Mouse (Mus musculus): ENCODE measurements around the gene Acp7. TPM values are rescaled to one million over a fixed set of nuclear protein-coding genes. Genes with fewer than 3 reads are reported as not detected.

The Acp7 gene
- total RNA-seq, 2 experiments from 2014 or later = not detected

DNA sequence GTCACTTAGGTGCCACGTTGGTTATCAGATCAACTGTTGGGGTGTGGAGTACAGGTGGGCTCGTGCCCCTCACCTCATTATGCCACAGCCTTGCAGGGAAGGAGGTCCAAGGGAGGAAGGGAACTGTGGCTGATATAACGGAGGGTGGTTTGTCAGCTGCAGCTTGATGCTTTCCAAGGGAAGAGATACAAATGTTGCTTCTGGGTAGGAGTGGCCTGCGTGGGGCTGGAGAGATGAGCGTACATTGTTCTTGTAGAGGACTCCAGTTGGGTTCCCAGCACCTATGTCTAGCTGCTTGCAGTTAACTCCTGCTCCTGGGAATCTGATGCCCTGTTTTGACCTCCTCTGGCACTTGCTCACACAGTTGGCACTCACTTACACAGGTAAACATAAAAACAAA is 28.0 kb downstream of the Acp7 start:
- ATAC-seq (replicated peaks; ENCODE audit: poor library complexity, severe bottlenecking) = no peak

DNA sequence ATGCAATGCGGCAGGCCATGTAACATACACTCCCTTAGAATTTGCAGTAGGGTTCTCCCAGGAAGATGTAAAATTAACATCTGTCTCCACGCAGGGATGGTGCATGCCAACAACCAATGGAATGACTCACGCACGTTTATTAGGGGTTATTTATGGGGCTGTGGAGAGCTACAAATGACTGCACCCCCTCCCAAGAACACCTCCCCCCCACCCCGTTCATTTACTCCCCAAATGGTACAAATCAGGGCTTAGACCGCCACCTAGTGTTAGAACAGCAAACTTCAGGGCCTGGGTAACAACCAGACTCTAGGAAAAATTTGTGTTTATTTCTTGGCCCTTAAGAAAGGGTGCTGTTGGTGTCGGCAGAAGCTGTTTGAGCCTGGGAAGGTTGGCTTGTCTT is 29.5 kb downstream of the Acp7 start:
- peak; percentile 24; the same call in 1 of the 2 replicates for ATAC-seq (replicated peaks; ENCODE audit: poor library complexity, severe bottlenecking)

DNA sequence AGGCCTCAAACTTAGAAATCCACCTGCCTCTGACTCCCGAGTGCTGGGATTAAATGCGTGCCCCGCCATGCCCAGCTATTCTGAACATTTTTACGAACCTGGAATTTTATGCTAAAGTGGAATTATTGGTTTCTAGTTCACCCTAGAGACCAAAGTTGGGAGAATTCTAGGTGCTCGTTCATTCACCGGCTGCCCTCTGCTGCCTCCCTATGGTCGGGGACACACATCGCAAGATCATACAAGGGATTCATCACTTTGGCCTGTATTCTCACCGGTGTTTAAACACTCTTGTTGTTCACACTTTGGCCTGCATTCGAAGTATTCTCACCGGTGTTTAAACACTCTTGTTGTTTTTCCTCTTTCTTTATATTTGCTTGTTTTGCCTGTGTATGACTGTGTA is 30.1 kb downstream of the Acp7 start:
- peak; percentile 52 for ATAC-seq (replicated peaks; ENCODE audit: poor library complexity, severe bottlenecking)

DNA sequence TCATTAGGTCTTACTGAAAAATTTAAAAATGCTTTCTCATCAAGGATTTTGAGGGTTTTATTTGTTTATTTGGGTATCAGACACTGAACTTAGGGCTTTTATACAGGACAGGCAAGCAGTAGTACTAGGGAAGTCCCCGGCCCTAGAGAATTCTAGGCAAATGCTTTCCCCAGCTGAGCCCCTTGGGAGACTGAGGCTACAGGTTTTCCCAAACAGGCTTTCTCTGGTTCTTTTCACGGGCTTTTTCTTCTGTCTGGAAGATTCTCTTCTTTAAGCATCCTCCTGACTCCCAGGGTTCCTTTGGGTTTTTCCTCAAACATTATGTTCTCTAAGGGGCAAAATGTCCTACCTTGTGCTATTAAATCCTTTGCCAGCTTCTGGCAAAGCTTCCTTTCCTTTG is 32.2 kb downstream of the Acp7 start:
- ATAC-seq (replicated peaks; ENCODE audit: poor library complexity, severe bottlenecking) = no peak

DNA sequence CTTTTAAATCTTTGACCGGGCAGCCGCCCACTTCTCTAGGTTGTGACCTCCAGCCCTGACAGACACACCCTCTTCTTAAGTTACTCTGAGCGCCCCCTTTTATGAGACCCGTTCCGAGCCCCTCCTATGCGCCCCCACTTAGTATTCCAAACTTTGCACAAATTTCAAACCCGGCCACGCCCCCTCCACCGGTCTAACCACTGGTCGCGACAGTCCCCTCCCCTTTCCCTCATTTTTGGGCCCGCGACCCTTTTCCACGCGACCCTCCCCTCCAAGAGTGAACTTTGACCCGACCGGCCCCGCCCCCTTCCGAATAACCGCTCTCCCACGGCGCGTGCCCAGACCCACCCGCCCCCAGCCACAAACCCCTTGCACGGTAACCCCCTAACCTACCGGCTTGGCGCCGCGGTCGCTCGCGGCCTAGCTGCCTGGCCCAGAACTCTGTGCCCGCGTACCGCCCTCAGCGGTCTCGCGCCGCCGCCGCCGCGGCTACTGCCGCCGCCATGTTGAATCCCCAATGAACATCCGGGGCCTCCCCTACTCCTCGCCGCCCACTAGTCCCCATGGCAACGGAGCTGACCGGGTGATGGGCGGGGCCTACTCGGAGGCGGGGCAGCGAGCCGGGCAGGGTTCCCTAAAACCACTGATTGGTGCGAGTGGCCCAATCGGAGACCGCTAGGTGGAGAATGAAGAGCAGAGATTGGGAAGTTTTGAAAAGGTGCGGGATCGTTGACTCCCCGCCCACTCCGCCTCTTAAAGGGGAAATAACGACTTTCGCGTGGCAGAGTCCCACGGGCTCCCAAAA is 33.3 kb downstream of the Acp7 start, which contains the start of the genes Samd4b and Pak4:
Samd4b (minus strand) TSS at position 503 of the 805 bp plus-strand sequence.
Pak4 (minus strand) TSS at position 544 of the 805 bp plus-strand sequence.
- ATAC-seq (replicated peaks; ENCODE audit: poor library complexity, severe bottlenecking) = peak; percentile 94

DNA sequence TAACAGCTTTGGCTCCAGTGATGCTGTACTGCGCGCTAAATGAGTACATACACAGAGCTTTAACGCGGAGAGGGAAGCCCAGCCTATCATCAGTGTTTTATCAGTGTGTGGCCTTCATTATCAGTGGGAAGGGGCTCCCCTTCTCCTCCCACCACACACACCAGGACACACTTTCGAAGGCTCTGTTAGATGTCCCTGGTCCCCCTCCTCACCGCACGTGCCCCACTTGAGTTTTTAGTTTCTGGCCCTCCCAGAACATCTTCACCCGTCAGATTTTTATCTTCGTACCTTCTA is 33.9 kb downstream of the Acp7 start:
- ATAC-seq (replicated peaks; ENCODE audit: poor library complexity, severe bottlenecking) = no peak

DNA sequence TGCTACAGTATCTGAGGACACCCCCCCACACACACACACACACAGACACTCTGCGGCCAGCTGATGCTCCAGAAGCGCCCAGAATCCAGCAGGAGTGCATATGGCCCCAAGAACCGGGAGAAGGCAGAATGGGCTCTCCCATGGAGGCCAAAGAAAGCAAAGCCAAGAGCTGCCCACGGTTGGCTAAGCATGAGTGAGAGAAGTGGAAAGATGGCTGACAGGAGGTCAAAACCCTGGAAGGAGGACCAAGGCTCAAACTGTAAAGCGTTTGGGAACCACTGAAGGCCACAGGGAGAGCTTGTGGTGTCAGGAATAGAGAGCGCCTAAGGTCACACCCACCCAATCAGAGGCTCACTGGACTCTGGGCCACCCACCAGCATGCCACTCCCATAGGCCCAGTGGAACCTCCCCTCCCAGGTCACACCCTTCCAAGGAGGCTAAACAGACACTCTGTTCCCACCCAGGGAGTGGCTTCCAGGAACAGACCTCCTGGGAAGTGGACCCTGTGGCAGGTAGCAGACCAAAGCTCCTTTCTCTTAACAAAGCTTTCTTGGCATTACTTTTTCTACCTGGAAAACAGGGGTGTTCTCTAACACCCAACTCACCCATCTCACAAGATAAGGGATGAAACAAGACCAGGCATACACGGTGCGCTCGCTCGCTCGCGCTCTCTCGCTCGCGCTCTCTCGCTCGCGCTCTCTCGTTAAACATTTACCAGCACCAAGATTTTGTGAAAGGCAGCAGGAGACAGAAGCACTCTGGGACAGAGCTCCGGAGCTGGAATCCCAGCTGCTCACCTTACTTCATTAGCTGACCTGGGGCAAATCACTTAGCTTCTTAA is 34.5 kb downstream of the Acp7 start:
- ATAC-seq (replicated peaks; ENCODE audit: poor library complexity, severe bottlenecking) = peak; percentile 16; the same call in 1 of the 2 replicates

DNA sequence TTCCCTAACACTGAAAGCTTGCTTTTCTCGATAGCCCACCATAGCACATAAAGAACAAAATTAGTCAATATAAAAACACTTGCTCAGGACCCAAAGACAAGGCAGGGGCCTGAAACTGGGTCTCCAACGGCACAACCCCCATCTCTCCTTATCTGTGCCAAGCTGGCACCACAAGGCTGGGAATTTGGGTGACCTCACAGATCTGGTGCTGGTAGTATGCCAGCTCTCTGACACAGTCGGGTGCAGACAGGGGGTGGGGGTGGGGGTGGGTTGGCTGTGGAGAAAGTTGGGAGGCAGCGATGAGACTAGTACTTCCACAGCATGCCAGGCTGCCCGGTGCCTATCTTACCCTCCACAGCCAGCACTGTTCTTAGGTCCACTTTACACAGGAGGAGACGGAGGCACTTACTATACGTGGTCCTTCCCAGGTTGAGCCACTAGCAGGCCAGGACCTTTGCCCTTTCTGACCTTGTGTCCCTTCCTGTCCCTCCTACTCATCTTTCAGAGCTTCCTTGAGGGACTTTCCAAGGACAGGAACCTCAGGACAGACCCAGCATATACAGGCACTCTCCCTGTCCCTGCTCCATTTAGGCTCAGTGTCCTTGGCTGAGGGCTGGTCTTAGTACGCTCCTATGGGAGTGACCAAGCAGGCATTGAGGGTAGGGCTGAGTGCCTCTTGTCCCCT is 35.2 kb downstream of the Acp7 start:
- ATAC-seq (replicated peaks; ENCODE audit: poor library complexity, severe bottlenecking) = no peak

DNA sequence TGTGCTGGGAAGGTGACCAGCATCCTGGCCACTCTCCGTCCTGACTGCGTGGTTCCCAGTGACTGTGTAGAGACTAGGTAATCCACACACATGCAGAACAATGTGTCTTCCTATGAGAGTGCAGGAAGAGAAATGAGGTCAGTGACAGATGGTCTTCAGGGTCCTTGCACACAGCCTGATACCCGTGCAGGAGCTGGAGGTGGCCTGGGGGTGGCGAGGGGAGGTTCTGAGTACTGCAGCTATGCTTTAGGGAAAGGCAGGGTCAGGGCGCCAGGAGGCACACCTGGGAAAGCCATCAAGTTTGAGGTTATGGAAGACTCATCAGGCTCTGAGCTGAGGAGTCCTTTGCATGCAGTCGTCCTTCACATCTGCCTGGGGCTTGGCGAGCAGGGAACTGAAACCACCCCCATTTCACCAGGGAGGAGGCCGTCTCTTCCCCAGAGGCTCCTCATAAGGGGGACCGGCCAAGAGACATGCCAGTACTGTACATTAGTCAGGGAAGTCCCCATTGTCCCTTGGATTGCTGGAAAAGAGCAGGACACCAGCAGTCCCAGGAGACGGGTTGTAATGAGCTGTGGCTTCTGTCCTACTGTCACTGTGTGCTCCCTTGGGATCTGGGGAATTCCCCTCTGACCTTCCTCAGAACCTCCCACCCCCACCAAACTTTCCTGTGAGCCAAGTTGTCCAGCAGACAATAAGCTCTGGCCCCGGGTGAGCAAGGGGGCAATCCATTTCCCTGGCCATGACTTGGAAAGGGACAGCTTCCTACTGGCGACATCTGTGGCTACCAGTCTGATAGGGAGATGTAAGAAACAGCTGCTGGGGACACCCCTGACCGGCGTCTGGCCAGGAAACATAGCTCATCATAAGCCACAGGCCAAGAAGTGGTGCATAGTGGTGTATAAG is 37.7 kb downstream of the Acp7 start:
- peak; percentile 50 for ATAC-seq (replicated peaks; ENCODE audit: poor library complexity, severe bottlenecking)

DNA sequence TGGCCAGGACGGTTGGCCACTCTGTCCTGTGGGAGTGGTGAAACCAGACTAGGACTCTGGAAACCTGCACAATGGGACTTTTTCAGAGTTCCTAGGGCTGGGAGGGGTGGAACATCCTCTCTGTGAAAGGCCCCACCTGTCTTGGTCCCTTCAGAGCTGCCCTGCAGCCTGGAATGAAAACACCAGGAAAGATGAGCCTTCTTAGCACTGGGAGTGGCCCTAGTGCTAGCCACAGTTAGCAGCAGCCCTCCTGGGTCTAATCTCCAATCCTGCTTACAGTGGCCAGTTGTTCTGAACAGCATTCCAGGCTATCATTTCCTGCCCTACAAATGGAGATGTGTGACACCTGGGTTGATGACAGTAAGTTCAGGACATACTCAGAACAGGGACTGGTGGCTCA is 39.3 kb downstream of the Acp7 start:
- ATAC-seq (replicated peaks; ENCODE audit: poor library complexity, severe bottlenecking) = no peak

DNA sequence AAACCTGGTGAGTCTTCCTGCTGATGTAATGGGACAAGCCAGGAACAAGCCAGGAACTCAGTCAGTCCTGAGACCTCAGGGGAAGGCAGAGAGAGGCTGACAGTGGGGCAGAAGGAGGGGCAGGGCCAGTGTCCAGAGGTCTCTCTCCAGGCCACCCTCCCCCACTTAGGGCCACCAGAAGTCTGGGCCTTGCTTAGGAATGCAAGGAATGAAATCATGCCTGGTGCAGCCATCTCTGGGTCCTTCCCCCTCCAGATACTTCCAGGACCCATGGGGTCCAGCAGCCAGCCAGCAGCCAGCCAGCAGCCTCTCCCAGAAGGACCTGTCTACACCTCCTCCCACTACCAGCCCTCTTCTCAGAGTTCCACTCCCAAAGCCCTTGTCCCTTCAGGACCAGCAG is 43.5 kb downstream of the Acp7 start:
- no peak for ATAC-seq (replicated peaks; ENCODE audit: poor library complexity, severe bottlenecking)

DNA sequence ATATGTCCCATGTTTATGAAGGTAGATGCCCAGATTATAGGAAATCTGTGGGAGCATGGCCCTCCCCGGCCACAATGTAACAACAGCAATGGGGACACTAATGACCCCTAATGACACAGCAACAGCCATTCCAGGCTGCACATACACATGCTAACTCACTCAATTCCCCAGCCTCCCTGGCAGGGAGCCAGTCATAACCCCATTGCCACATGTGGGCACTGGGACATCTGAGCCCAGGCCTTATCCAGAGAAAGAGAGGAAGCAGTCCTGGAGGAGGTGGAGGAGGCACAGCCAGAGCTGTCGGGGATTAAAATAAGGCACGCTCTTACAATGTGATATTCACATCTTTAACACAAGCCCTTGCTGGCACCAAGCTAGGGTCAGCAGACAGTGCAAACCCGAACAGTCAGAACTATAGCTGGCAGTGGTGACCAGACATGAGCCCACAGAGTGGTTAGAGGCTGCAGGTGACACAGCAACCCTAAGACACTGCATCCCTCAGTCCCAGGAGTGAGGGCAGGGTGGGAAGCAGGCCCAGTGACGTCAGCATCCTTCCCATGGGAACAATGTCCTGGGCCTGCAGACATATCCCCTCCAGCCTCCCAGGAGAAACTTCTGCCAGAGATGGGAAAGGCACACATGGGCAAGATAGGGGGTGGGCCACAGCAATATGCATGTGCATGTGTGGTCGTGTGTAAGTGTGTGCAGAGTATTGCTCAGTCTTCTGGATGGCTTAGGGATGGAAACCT is 44.3 kb downstream of the Acp7 start:
- ATAC-seq (replicated peaks; ENCODE audit: poor library complexity, severe bottlenecking) = peak; percentile 36; the same call in 1 of the 2 replicates

DNA sequence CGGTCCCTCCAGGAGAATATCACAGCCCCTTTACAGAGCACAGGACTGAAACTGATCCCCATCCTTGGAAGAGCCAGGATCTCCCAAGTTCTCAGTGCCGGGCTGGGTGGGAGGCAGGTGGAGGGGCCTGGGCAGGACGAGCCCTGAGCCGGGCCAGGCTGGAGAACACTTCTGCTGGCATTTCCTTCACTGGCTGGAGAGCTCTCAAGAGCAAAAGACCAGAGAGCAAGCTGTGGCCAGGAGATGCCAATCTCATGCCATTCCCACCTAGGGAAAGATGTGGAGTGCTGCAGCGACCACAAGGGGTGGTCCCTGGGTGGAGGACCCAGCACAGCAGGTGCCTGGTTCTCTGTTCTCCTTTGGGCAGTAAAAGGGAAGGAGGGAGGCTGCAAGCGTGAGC is 46.1 kb downstream of the Acp7 start:
- no peak for ATAC-seq (replicated peaks; ENCODE audit: poor library complexity, severe bottlenecking)

DNA sequence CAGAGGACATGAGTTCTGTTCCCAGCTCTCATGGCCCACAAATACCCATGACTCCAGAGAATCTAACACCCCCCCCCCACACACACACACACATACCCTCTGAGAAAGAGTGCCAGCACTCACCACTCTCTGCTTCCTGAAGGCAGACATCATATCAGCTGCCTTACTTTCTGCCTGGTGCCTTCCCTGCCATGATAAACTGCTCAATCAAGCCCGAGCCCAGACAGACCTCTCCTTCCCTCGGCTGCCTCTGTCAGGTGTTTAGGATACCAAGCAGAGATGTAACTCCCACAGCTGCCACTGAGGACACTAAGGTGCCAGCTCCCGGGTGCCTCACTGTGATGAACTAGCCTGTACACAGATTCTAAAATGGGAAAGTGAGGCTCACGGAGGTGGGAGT is 46.7 kb downstream of the Acp7 start:
- no peak for ATAC-seq (replicated peaks; ENCODE audit: poor library complexity, severe bottlenecking)

DNA sequence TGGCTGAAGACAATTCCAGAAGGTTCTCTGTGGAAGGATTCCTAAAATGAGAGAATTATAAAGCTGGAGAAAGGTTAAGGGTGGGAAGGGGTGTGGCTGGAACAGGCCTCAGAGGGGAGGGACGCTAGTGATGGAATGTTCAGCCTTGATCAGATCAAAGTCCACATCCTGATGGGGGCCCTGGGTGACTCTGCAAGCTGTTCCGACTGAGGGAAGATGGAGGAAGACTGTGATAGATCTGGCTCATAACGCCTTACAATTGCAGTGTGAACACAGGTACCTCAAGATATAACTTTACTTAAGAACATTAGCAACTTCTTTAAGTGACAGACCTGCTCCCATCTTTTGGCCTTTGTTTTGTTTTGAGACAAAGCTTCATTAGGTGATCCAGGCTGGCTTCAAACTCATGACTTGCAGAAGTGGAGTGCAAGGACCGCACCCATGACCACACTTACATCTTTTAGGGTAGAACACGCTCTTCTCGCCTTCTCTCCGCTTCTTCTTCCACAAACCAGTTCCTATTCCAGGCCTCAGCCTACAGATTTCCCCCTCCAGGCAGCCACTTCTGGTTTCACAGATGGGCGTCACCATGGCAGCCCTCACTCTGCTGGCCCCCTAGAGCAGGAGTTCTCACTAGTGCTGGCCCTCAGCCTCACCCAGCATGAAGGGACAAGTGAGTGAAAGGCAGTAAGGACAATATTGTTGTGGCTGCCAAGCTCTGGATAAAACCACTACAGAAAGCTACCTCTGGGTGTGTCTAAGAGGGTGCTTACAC is 47.4 kb downstream of the Acp7 start:
- peak; percentile 60 for ATAC-seq (replicated peaks; ENCODE audit: poor library complexity, severe bottlenecking)

DNA sequence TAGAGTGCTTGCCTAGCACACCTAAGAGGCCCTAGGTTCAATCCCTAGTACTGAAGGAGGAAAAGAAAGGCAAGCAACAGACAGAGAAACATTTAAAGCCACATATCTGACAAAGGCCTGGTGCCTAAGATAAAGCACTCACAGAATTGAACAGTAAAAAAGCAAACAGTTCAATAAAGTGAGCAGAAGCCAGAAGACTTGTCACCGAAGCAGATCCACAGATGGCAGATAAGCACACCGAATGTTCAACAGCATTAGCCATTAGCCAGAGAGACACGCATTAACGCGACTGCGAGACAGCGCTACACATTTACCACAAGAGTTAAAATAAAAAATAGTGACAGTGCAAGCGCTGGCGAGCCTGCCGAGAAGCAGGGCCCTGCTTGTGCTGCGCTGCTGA is 48.3 kb downstream of the Acp7 start:
- no peak for ATAC-seq (replicated peaks; ENCODE audit: poor library complexity, severe bottlenecking)

DNA sequence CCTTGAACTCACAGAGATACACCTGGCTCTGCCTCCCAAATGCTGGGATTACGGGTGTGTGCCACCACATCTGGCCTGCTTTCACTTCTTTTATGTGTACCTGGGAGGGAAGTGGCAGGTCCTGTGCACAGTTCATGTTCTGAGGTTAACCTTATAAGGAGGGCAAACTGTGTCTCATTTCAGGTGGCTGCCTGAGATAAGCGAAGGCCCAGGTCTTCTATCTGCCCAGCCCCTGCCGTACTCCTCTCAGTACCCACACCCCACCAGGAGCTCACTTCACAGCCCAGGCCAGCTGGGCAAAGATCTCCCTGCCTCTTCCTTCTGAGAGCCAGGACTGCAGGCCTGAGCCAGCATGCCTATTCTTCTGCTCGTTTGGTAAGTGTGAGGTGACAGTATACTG is 49.4 kb downstream of the Acp7 start:
- ATAC-seq (replicated peaks; ENCODE audit: poor library complexity, severe bottlenecking) = no peak

DNA sequence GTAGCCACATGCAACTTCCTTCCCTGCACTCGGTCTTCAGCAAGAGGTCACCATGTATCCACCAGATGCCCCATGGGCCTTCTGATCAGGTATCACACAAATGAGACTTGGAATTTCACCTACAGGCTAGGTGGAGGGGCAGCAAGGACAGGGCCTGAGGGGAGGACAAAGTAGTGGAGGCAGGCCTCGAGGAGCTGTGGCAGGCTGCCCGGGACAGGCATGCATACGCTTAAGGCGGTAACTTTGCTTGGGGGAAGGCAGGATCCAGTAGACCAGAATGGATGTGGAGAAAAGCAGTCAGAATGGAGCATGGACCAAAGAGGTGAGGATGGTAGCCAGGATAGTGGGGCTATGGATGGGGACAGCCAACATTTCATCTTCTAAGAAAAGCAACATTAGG is 51.3 kb downstream of the Acp7 start:
- no peak for ATAC-seq (replicated peaks; ENCODE audit: poor library complexity, severe bottlenecking)
